Mouse (Mus musculus): ENCODE results near the gene Gstp1. TPM values are rescaled to one million over a fixed set of nuclear protein-coding genes. Genes with fewer than 3 reads are reported as not detected.
A peak's percentile ranks its signal among the peaks of the same experiment; 100 is the strongest.

Gstp1 gene
- polyA plus RNA-seq, 1 experiment: 863 TPM

- no peak for TF ChIP-seq MAX (IDR thresholded peaks at IDR 0.05)
- peak; percentile 15 for TF ChIP-seq CEBPB (IDR thresholded peaks at IDR 0.05; ENCODE audit: low read depth)
- H3ac ChIP-seq (ENCODE audit: control insufficient read depth, insufficient read length, low read depth): no peak within 1 kb of the TSS
- no peak within 1 kb of the TSS for H3K4me3 ChIP-seq (ENCODE audit: insufficient read depth, poor library complexity, severe bottlenecking)
- H3K27me3 ChIP-seq (ENCODE audit: control insufficient read depth, insufficient read depth, insufficient read length): no peaks in the 10 kb centered on the region
- no peaks in the 10 kb centered on the region for H3K36me3 ChIP-seq (ENCODE audit: control insufficient read depth, insufficient read depth)
- no peaks in the 10 kb centered on the region for H3K79me3 ChIP-seq (ENCODE audit: low read depth)
- H3K79me2 ChIP-seq (ENCODE audit: control insufficient read depth, insufficient read depth): no peaks in the 10 kb centered on the region
Observed at GRCm38 (mm10) chr19:4059069-4059740, 21.4 kb upstream of the Gstp1 start, which contains the start of gene Gstp3. Gene Gstp3, minus strand, starts transcription at chr19:4059569.

GRCm38 (mm10) chr19:4058581-4058980 lies 20.8 kb upstream of the Gstp1 start:
- Histone ChIP-seq H3ac (ENCODE audit: control insufficient read depth, insufficient read length, low read depth) (no peak overlapping the region), H3K79me2 (ENCODE audit: control insufficient read depth, insufficient read depth) (no peaks in the 10 kb centered on the region)
- TF ChIP-seq MYOD1 (IDR thresholded peaks at IDR 0.05; ENCODE audit: control insufficient read depth, insufficient read length, low read depth) (no peak), MYOG (IDR thresholded peaks at IDR 0.05; ENCODE audit: control insufficient read depth, extremely low read depth, insufficient read length) (no peak), CTCF (IDR thresholded peaks at IDR 0.05; ENCODE audit: control insufficient read depth, insufficient read depth, insufficient read length) (no peak), CEBPB (IDR thresholded peaks at IDR 0.05; ENCODE audit: low read depth) (no peak), MAX (IDR thresholded peaks at IDR 0.05) (no peak), FOSL1 (IDR thresholded peaks at IDR 0.05; ENCODE audit: insufficient read depth, low read length, poor library complexity, severe bottlenecking) (no peak), USF1 (IDR thresholded peaks at IDR 0.05; ENCODE audit: low read depth) (no peak)

GRCm38 (mm10) chr19:4057962-4058361 lies 20.2 kb upstream of the Gstp1 start:
- Histone ChIP-seq H3ac (ENCODE audit: control insufficient read depth, insufficient read length, low read depth) (no peak overlapping the region), H3K36me3 (ENCODE audit: control insufficient read depth, insufficient read depth) (no peaks in the 10 kb centered on the region), H3K27me3 (ENCODE audit: control insufficient read depth, insufficient read depth, insufficient read length) (no peaks in the 10 kb centered on the region), H3K79me2 (ENCODE audit: control insufficient read depth, insufficient read depth) (no peaks in the 10 kb centered on the region), H3K79me3 (ENCODE audit: low read depth) (no peaks in the 10 kb centered on the region), H3K4me3 (ENCODE audit: insufficient read depth, poor library complexity, severe bottlenecking) (no peak overlapping the region)
- TF ChIP-seq CEBPB (IDR thresholded peaks at IDR 0.05; ENCODE audit: low read depth) (no peak), MAX (IDR thresholded peaks at IDR 0.05) (no peak), MYOD1 (IDR thresholded peaks at IDR 0.05; ENCODE audit: control insufficient read depth, insufficient read length, low read depth) (no peak), FOSL1 (IDR thresholded peaks at IDR 0.05; ENCODE audit: insufficient read depth, low read length, poor library complexity, severe bottlenecking) (no peak), MYOG (IDR thresholded peaks at IDR 0.05; ENCODE audit: control insufficient read depth, extremely low read depth, insufficient read length) (no peak), USF1 (IDR thresholded peaks at IDR 0.05; ENCODE audit: low read depth) (no peak), CTCF (IDR thresholded peaks at IDR 0.05; ENCODE audit: control insufficient read depth, insufficient read depth, insufficient read length) (no peak)

More at GRCm38 (mm10) chr19:4058581-4058980, 20.8 kb upstream of the Gstp1 start:
- no peaks in the 10 kb centered on the region for H3K27me3 ChIP-seq (ENCODE audit: control insufficient read depth, insufficient read depth, insufficient read length)
- no peak overlapping the region for H3K4me3 ChIP-seq (ENCODE audit: insufficient read depth, poor library complexity, severe bottlenecking)
- H3K79me3 ChIP-seq (ENCODE audit: low read depth): no peaks in the 10 kb centered on the region
- no peaks in the 10 kb centered on the region for H3K36me3 ChIP-seq (ENCODE audit: control insufficient read depth, insufficient read depth)

GRCm38 (mm10) chr19:4057389-4057788 lies 19.6 kb upstream of the Gstp1 start:
- no peak for TF ChIP-seq MYOG (IDR thresholded peaks at IDR 0.05; ENCODE audit: control insufficient read depth, extremely low read depth, insufficient read length)
- no peak for TF ChIP-seq FOSL1 (IDR thresholded peaks at IDR 0.05; ENCODE audit: insufficient read depth, low read length, poor library complexity, severe bottlenecking)
- no peak for TF ChIP-seq USF1 (IDR thresholded peaks at IDR 0.05; ENCODE audit: low read depth)
- TF ChIP-seq CTCF (IDR thresholded peaks at IDR 0.05; ENCODE audit: control insufficient read depth, insufficient read depth, insufficient read length): no peak
- H3K79me3 ChIP-seq (ENCODE audit: low read depth): no peaks in the 10 kb centered on the region
- H3ac ChIP-seq (ENCODE audit: control insufficient read depth, insufficient read length, low read depth): no peak overlapping the region
- H3K4me3 ChIP-seq (ENCODE audit: insufficient read depth, poor library complexity, severe bottlenecking): no peak overlapping the region
- no peaks in the 10 kb centered on the region for H3K79me2 ChIP-seq (ENCODE audit: control insufficient read depth, insufficient read depth)
- no peaks in the 10 kb centered on the region for H3K27me3 ChIP-seq (ENCODE audit: control insufficient read depth, insufficient read depth, insufficient read length)
- H3K36me3 ChIP-seq (ENCODE audit: control insufficient read depth, insufficient read depth): no peaks in the 10 kb centered on the region

GRCm38 (mm10) chr19:4056727-4057126 lies 18.9 kb upstream of the Gstp1 start:
- Histone ChIP-seq H3K36me3 (ENCODE audit: control insufficient read depth, insufficient read depth) (no peaks in the 10 kb centered on the region), H3K27me3 (ENCODE audit: control insufficient read depth, insufficient read depth, insufficient read length) (no peaks in the 10 kb centered on the region), H3K79me2 (ENCODE audit: control insufficient read depth, insufficient read depth) (no peaks in the 10 kb centered on the region), H3ac (ENCODE audit: control insufficient read depth, insufficient read length, low read depth) (no peak overlapping the region), H3K79me3 (ENCODE audit: low read depth) (no peaks in the 10 kb centered on the region), H3K4me3 (ENCODE audit: insufficient read depth, poor library complexity, severe bottlenecking) (no peak overlapping the region)
- TF ChIP-seq MYOD1 (IDR thresholded peaks at IDR 0.05; ENCODE audit: control insufficient read depth, insufficient read length, low read depth): no peak
- no peak for TF ChIP-seq MYOG (IDR thresholded peaks at IDR 0.05; ENCODE audit: control insufficient read depth, extremely low read depth, insufficient read length)
- TF ChIP-seq CEBPB (IDR thresholded peaks at IDR 0.05; ENCODE audit: low read depth): no peak
- TF ChIP-seq USF1 (IDR thresholded peaks at IDR 0.05; ENCODE audit: low read depth): no peak
- TF ChIP-seq MAX (IDR thresholded peaks at IDR 0.05): no peak
- TF ChIP-seq CTCF (IDR thresholded peaks at IDR 0.05; ENCODE audit: control insufficient read depth, insufficient read depth, insufficient read length): no peak
- TF ChIP-seq FOSL1 (IDR thresholded peaks at IDR 0.05; ENCODE audit: insufficient read depth, low read length, poor library complexity, severe bottlenecking): no peak
